ENCODE assay signal across 22 mouse cellular contexts in the genomic region with DNA sequence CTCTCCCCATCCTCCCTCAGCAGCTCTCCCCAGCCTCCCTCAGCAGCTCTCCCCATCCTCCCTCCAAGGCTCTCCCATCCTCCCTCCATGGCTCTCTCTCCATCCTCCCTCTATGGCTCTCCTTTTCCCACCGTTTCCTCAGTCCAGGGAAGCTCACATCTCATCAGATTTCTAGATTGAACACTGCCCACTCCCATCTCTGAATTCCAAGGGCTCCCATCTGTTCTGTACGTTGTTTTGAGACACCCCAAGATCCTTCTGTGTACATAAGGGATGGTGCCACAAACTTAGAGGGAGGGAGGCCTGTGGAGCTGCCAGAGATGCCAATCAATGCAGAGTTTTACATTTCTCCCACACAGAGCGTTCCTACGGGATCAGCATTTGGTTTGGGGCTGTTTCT. TPM values are rescaled to one million over a fixed set of nuclear protein-coding genes. Genes with fewer than 3 reads are reported as not detected.
DNase-seq lines count a peak whose midpoint lies in the region; ATAC-seq and TF ChIP-seq lines count a peak whose summit lies in the region.
"Had no signal": no experiment of that assay in that cellular context is flagged by ENCODE, and none has a peak within 500 bp of the region (broad histone marks: within the 10 kb centered on the region; RNA-seq: fewer than 3 reads in every experiment).

No protein-coding gene starts in this region.

- 64% methylated on average over 4 of the region's 4 CpGs for WGBS in forebrain, embryonic 13.5 days
- WGBS in forebrain, embryonic 10.5 days, result 79% methylated on average over 4 of the region's 4 CpGs
- WGBS in midbrain, postnatal 0 days, result 68% methylated on average over 4 of the region's 4 CpGs
- 69% methylated on average over 4 of the region's 4 CpGs for WGBS in midbrain, embryonic 10.5 days

- H3K9ac ChIP-seq in forebrain, embryonic 13.5 days, result no peak overlapping the region
- H3K9ac ChIP-seq in midbrain, postnatal 0 days (replicated peaks; ENCODE audit: low read length, poor library complexity, severe bottlenecking), result no peak overlapping the region
- H3K9ac ChIP-seq: embryonic facial prominence, embryonic 13.5 days; heart, embryonic 15.5 days; liver, embryonic 13.5 days; lung, embryonic 15.5 days; midbrain, embryonic 13.5 days; neural tube, embryonic 15.5 days had no signal

- no peak for DNase-seq in forebrain, embryonic 10.5 days (ENCODE audit: extremely low spot score, low spot score)
- DNase-seq in right cerebral cortex, adult 18-20 months, result peak; percentile 73
- DNase-seq in right cerebral cortex, postnatal 4 days, result no peak
- DNase-seq in left cerebral cortex, adult 18-20 months (ENCODE audit: low spot score in 2 of 2), result peak; percentile 33 to 55
- peak; percentile 33 to 65 for DNase-seq in right cerebral cortex, postnatal 36 days (ENCODE audit: low spot score in 2 of 2)
- no peak for DNase-seq in midbrain, postnatal 0 days (ENCODE audit: low spot score)
- DNase-seq in midbrain, embryonic 10.5 days (ENCODE audit: low spot score), result no peak
- DNase-seq: adrenal gland, adult 8-10 months; cerebellum, adult 18-20 months; gastrocnemius, postnatal 14 days; heart, adult 2 months; kidney, adult 2 months; kidney, postnatal 25 days; liver, embryonic 13.5 days; retina, postnatal 1 day had no signal

- no peak overlapping the region for H3K4me3 ChIP-seq in forebrain, embryonic 13.5 days
- no peak overlapping the region for H3K4me3 ChIP-seq in forebrain, embryonic 10.5 days
- H3K4me3 ChIP-seq in midbrain, postnatal 0 days (ENCODE audit: low read depth, low read length), result no peak overlapping the region
- no peak overlapping the region for H3K4me3 ChIP-seq in midbrain, embryonic 10.5 days
- H3K4me3 ChIP-seq: embryonic facial prominence, embryonic 13.5 days; heart, adult 2 months; heart, embryonic 15.5 days; liver, embryonic 13.5 days; lung, embryonic 15.5 days; midbrain, embryonic 13.5 days; myocyte; neural tube, embryonic 15.5 days had no signal

- H3K27me3 ChIP-seq in forebrain, embryonic 13.5 days, result no peaks in the 10 kb centered on the region
- no peaks in the 10 kb centered on the region for H3K27me3 ChIP-seq in forebrain, embryonic 10.5 days (ENCODE audit: poor library complexity, severe bottlenecking)
- no peaks in the 10 kb centered on the region for H3K27me3 ChIP-seq in midbrain, postnatal 0 days (ENCODE audit: insufficient read depth, low read length)
- H3K27me3 ChIP-seq in midbrain, embryonic 10.5 days (ENCODE audit: low read depth, poor library complexity, severe bottlenecking), result no peaks in the 10 kb centered on the region
- H3K27me3 ChIP-seq: embryonic facial prominence, embryonic 13.5 days; heart, embryonic 15.5 days; liver, embryonic 13.5 days; lung, embryonic 15.5 days; midbrain, embryonic 13.5 days; neural tube, embryonic 15.5 days had no signal

- H3K9me3 ChIP-seq in forebrain, embryonic 13.5 days (replicated peaks), result no peaks in the 10 kb centered on the region
- no peaks in the 10 kb centered on the region for H3K9me3 ChIP-seq in forebrain, embryonic 10.5 days
- H3K9me3 ChIP-seq in midbrain, postnatal 0 days (ENCODE audit: low read length), result no peaks in the 10 kb centered on the region
- no peaks in the 10 kb centered on the region for H3K9me3 ChIP-seq in midbrain, embryonic 10.5 days (replicated peaks)
- H3K9me3 ChIP-seq: embryonic facial prominence, embryonic 13.5 days; heart, embryonic 15.5 days; liver, embryonic 13.5 days; lung, embryonic 15.5 days; midbrain, embryonic 13.5 days; neural tube, embryonic 15.5 days had no signal

- ATAC-seq in forebrain, embryonic 13.5 days, result peak; percentile 69; the same call in 1 of the 2 replicates
- no peak for ATAC-seq in midbrain, postnatal 0 days (ENCODE audit: low FRiP score)
- ATAC-seq: midbrain, embryonic 13.5 days had no signal

- TF ChIP-seq CTCF in midbrain, postnatal 0 days (IDR thresholded peaks at IDR 0.05), result no peak

- no peak overlapping the region for H3K4me2 ChIP-seq in forebrain, embryonic 13.5 days
- H3K4me2 ChIP-seq in midbrain, postnatal 0 days (ENCODE audit: low read depth, low read length, poor library complexity, severe bottlenecking), result no peak overlapping the region
- H3K4me2 ChIP-seq: embryonic facial prominence, embryonic 13.5 days; heart, embryonic 15.5 days; liver, embryonic 13.5 days; lung, embryonic 15.5 days; midbrain, embryonic 13.5 days; neural tube, embryonic 15.5 days had no signal

- H3K27ac ChIP-seq in forebrain, embryonic 13.5 days, result peak overlapping the region; percentile 48
- H3K27ac ChIP-seq in forebrain, embryonic 10.5 days, result no peak overlapping the region
- no peak overlapping the region for H3K27ac ChIP-seq in midbrain, postnatal 0 days (ENCODE audit: low read depth, low read length)
- no peak overlapping the region for H3K27ac ChIP-seq in midbrain, embryonic 10.5 days (replicated peaks)
- H3K27ac ChIP-seq: embryonic facial prominence, embryonic 13.5 days; heart, adult 2 months; heart, embryonic 15.5 days; liver, embryonic 13.5 days; lung, embryonic 15.5 days; midbrain, embryonic 13.5 days; neural tube, embryonic 15.5 days had no signal

- no peaks in the 10 kb centered on the region for H3K4me1 ChIP-seq in forebrain, embryonic 13.5 days
- no peaks in the 10 kb centered on the region for H3K4me1 ChIP-seq in forebrain, embryonic 10.5 days
- no peaks in the 10 kb centered on the region for H3K4me1 ChIP-seq in midbrain, postnatal 0 days (ENCODE audit: insufficient read depth, low read length)
- no peaks in the 10 kb centered on the region for H3K4me1 ChIP-seq in midbrain, embryonic 10.5 days
- H3K4me1 ChIP-seq: midbrain, embryonic 13.5 days had no signal

- H3K36me3 ChIP-seq in forebrain, embryonic 13.5 days (ENCODE audit: poor library complexity, severe bottlenecking), result 0 out of 2 replicates have a peak, but pooled peaks cover 3% of the 10 kb centered on the region
- no peaks in the 10 kb centered on the region for H3K36me3 ChIP-seq in forebrain, embryonic 10.5 days (replicated peaks)
- H3K36me3 ChIP-seq in midbrain, postnatal 0 days (ENCODE audit: insufficient read depth, low read length), result no peaks in the 10 kb centered on the region
- no peaks in the 10 kb centered on the region for H3K36me3 ChIP-seq in midbrain, embryonic 10.5 days
- H3K36me3 ChIP-seq: heart, embryonic 15.5 days; liver, embryonic 13.5 days; lung, embryonic 15.5 days; neural tube, embryonic 15.5 days had no signal

RNA-seq across cellular contexts. Expression of a gene that starts 24.1 kb away (rescaled TPM):
- polyA plus RNA-seq in forebrain, embryonic 13.5 days (2015; fragmentation: Nextera tagmentation; extraction: Ambion mirVana), result 7.8 and 8.1 TPM in 2 replicates
- polyA plus RNA-seq in forebrain, embryonic 10.5 days (2016; fragmentation: Nextera tagmentation; extraction: Ambion mirVana), result 11.1 and 13.0 TPM in 2 replicates
- total RNA-seq in left cerebral cortex, adult 18-20 months (2021), result 10 to 100 TPM; 72.9 to 78.3 TPM
- total RNA-seq in midbrain, postnatal 0 days (2014; rRNA removed), result 4.6 and 9.2 TPM in 2 replicates
- polyA plus RNA-seq in midbrain, postnatal 0 days (2015; fragmentation: Nextera tagmentation; extraction: Ambion mirVana), result 9.0 and 9.9 TPM in 2 replicates
- 8.1 and 12.1 TPM in 2 replicates for polyA plus RNA-seq in midbrain, embryonic 10.5 days (2016; fragmentation: Nextera tagmentation; extraction: Ambion mirVana)

RNA-seq across cellular contexts. Expression of a gene that starts 36.4 kb away (rescaled TPM):
- 13.1 and 13.2 TPM in 2 replicates for polyA plus RNA-seq in forebrain, embryonic 13.5 days (2015; fragmentation: Nextera tagmentation; extraction: Ambion mirVana)
- 12.0 and 13.8 TPM in 2 replicates for polyA plus RNA-seq in forebrain, embryonic 10.5 days (2016; fragmentation: Nextera tagmentation; extraction: Ambion mirVana)
- 10 to 100 TPM; 54.4 to 59.1 TPM for total RNA-seq in left cerebral cortex, adult 18-20 months (2021)
- 17.6 and 23.4 TPM in 2 replicates for total RNA-seq in midbrain, postnatal 0 days (2014; rRNA removed)
- 6.0 and 8.1 TPM in 2 replicates for polyA plus RNA-seq in midbrain, postnatal 0 days (2015; fragmentation: Nextera tagmentation; extraction: Ambion mirVana)
- 12.5 and 13.3 TPM in 2 replicates for polyA plus RNA-seq in midbrain, embryonic 10.5 days (2016; fragmentation: Nextera tagmentation; extraction: Ambion mirVana)

Comparison
In these comparisons a context has a peak if more than half of its experiments do, and no peak if none do; other contexts are left out.
1. DNase-seq: peak in right cerebral cortex, adult 18-20 months (single experiment), left cerebral cortex, adult 18-20 months (2 of 2) and right cerebral cortex, postnatal 36 days (2 of 2); none in forebrain, embryonic 10.5 days (single experiment), right cerebral cortex, postnatal 4 days (single experiment), midbrain, postnatal 0 days (single experiment) and midbrain, embryonic 10.5 days (single experiment).